Mouse (Mus musculus) layer of hippocampus, adult 9-10 months (tissue): ENCODE results near the gene Gm45799.

Experiments used
- DNase-seq: peaks from one replicate; pipeline ENCODE4 v3.0.0; 2022; ENCODE audit warnings: low spot score

The Gm45799 gene

GRCm38 (mm10) chr7:105641936-105642335 lies 1.6 kb downstream of the Gm45799 start:
- no peak for DNase-seq

- no peak for DNase-seq
These were observed 10.5 kb downstream of the Gm45799 start, which contains the start of gene Dnhd1 for GRCm38 (mm10) chr7:105650639-105651435. Gene Dnhd1, plus strand, starts transcription at chr7:105650827.

- no peak for DNase-seq
These were observed 45.3 kb downstream of the Gm45799 start for GRCm38 (mm10) chr7:105685541-105686197.

GRCm38 (mm10) chr7:105690875-105691274 lies 50.5 kb downstream of the Gm45799 start:
- DNase-seq = no peak

- DNase-seq = no peak
These were observed 62.8 kb downstream of the Gm45799 start for GRCm38 (mm10) chr7:105703184-105703583.

- DNase-seq = no peak
These were observed 63.5 kb downstream of the Gm45799 start for GRCm38 (mm10) chr7:105703816-105704215.

- no peak for DNase-seq
These were observed 68.4 kb downstream of the Gm45799 start for GRCm38 (mm10) chr7:105708733-105709132.

GRCm38 (mm10) chr7:105715366-105715765 lies 75.0 kb downstream of the Gm45799 start:
- no peak for DNase-seq

- no peak for DNase-seq
These were observed 81.6 kb downstream of the Gm45799 start for GRCm38 (mm10) chr7:105721916-105722315.

- no peak for DNase-seq
These were observed 86.0 kb downstream of the Gm45799 start for GRCm38 (mm10) chr7:105726144-105726979.

GRCm38 (mm10) chr7:105726980-105727325 lies 86.6 kb downstream of the Gm45799 start:
- no peak for DNase-seq

GRCm38 (mm10) chr7:105728701-105729428 lies 88.5 kb downstream of the Gm45799 start:
- DNase-seq = no peak

GRCm38 (mm10) chr7:105733836-105734235 lies 93.5 kb downstream of the Gm45799 start:
- no peak for DNase-seq
